Mouse (Mus musculus) forebrain, embryonic 14.5 days (tissue): ENCODE results near the gene Gpha2. TPM values are rescaled to one million over a fixed set of nuclear protein-coding genes. Genes with fewer than 3 reads are reported as not detected.

Experiments used
- ATAC-seq: fragments of 200-750 bp; cut with Nextera tagmentation; 2 replicates; pipeline ENCODE4 v1.8.0; 2017; ENCODE audit warnings: mild to moderate bottlenecking, moderate library complexity
- DNase-seq: peaks from one replicate; pipeline ENCODE4 v3.0.0-alpha.2; 2015; ENCODE audit warnings: low spot score
- H3K27ac ChIP-seq: fragments of 300-500 bp; sonication (generic); 2 replicates; pipeline ENCODE4 v1.5.1; 2014; ENCODE audit warnings: low read depth, mild to moderate bottlenecking, control low read depth, low read length, moderate library complexity
- H3K27me3 ChIP-seq: fragments of 300-500 bp; sonication (generic); replicated peaks from 2 replicates; pipeline ENCODE4 v1.6.1; 2014; ENCODE audit warnings: low read length, control low read depth, mixed read lengths; ENCODE audit not compliant: control insufficient read depth, insufficient read depth
- H3K36me3 ChIP-seq: fragments of 300-500 bp; sonication (generic); 2 replicates; pipeline ENCODE4 v1.6.1; 2014; ENCODE audit warnings: low read length, control low read depth; ENCODE audit not compliant: control insufficient read depth, insufficient read depth
- H3K4me1 ChIP-seq: fragments of 300-500 bp; sonication (generic); 2 replicates; pipeline ENCODE4 v1.6.1; 2014; ENCODE audit warnings: antibody characterized with exemption, low read length, control low read depth; ENCODE audit not compliant: control insufficient read depth, insufficient read depth
- H3K4me2 ChIP-seq: fragments of 300-500 bp; sonication (generic); 2 replicates; pipeline ENCODE4 v1.6.1; 2014; ENCODE audit warnings: mild to moderate bottlenecking, control low read depth, low read length
- H3K4me3 ChIP-seq: fragments of 300-500 bp; sonication (generic); 2 replicates; pipeline ENCODE4 v1.5.1; 2014; ENCODE audit warnings: low read depth, low read length, control low read depth
- H3K9ac ChIP-seq: fragments of 300-500 bp; sonication (generic); 2 replicates; pipeline ENCODE4 v1.6.1; 2014; ENCODE audit warnings: mild to moderate bottlenecking, low read length, control low read depth, moderate library complexity
- H3K9me3 ChIP-seq: fragments of 300-500 bp; sonication (generic); replicated peaks from 2 replicates; pipeline ENCODE4 v1.6.1; 2016; ENCODE audit warnings: low read length, control low read depth, mixed read lengths; ENCODE audit not compliant: control insufficient read depth
- WGBS: fragments of 180-500 bp; shearing (Covaris S2); extraction: QIAGEN DNeasy Blood & Tissue Kit; methylation state at CpG from one replicate; pipeline ENCODE4 v1.1.7; 2014; 5-methylcytosine and 5-hydroxymethylcytosine counted together
- polyA plus RNA-seq: library from polyadenylated mRNA; unstranded; fragments of >200 nt; fragmentation: Nextera tagmentation; extraction: Ambion mirVana; gene quantifications from 2 replicates; pipeline ENCODE4 v1.2.1, GENCODE M21; 2014

The Gpha2 gene
- polyA plus RNA-seq, 1 experiment from 2014 or later, result not detected

- no peak overlapping the region for H3K9ac ChIP-seq
- DNase-seq (no peak), ATAC-seq (no peak)
- 90% methylated on average over 14 of the region's 14 CpGs for WGBS
- H3K4me1 ChIP-seq, result no peaks in the 10 kb centered on the region
- no peaks in the 10 kb centered on the region for H3K9me3 ChIP-seq
- H3K4me2 ChIP-seq, result no peak overlapping the region
- no peak overlapping the region for H3K4me3 ChIP-seq
- H3K27me3 ChIP-seq, result no peaks in the 10 kb centered on the region
- H3K36me3 ChIP-seq, result peaks cover 55% of the 10 kb centered on the region
- H3K27ac ChIP-seq, result no peak overlapping the region
Measured at GRCm38 (mm10) chr19:6226763-6227162, 583 bp downstream of the Gpha2 start.

- DNase-seq (no peak), ATAC-seq (no peak)
- Histone ChIP-seq H3K9me3 (no peaks in the 10 kb centered on the region), H3K36me3 (peaks cover 66% of the 10 kb centered on the region), H3K4me3 (no peak overlapping the region), H3K4me2 (no peak overlapping the region), H3K27ac (no peak overlapping the region), H3K27me3 (no peaks in the 10 kb centered on the region), H3K4me1 (no peaks in the 10 kb centered on the region), H3K9ac (no peak overlapping the region)
- WGBS, result 81% methylated on average over 4 of the region's 4 CpGs
Measured at GRCm38 (mm10) chr19:6227864-6228263, 1.7 kb downstream of the Gpha2 start.

- H3K27me3 ChIP-seq, result no peaks in the 10 kb centered on the region
- H3K4me1 ChIP-seq, result peaks cover 6% of the 10 kb centered on the region; the same call in 1 of the 2 replicates
- ATAC-seq (no peak), DNase-seq (no peak)
- no peak overlapping the region for H3K4me3 ChIP-seq
- H3K9ac ChIP-seq, result no peak overlapping the region
- H3K4me2 ChIP-seq, result no peak overlapping the region
- no peak overlapping the region for H3K27ac ChIP-seq
- peaks cover 67% of the 10 kb centered on the region for H3K36me3 ChIP-seq
- 90% methylated on average over 4 of the region's 4 CpGs for WGBS
- no peaks in the 10 kb centered on the region for H3K9me3 ChIP-seq
Measured at GRCm38 (mm10) chr19:6230411-6230810, 4.2 kb downstream of the Gpha2 start.

GRCm38 (mm10) chr19:6231036-6231435 lies 4.9 kb downstream of the Gpha2 start:
- peaks cover 66% of the 10 kb centered on the region for H3K36me3 ChIP-seq
- H3K9me3 ChIP-seq, result no peaks in the 10 kb centered on the region
- DNase-seq (no peak), ATAC-seq (no peak)
- H3K4me3 ChIP-seq, result no peak overlapping the region
- 85% methylated on average over 2 of the region's 2 CpGs for WGBS
- no peak overlapping the region for H3K27ac ChIP-seq
- H3K9ac ChIP-seq, result no peak overlapping the region
- H3K4me2 ChIP-seq, result no peak overlapping the region
- H3K4me1 ChIP-seq, result peaks cover 6% of the 10 kb centered on the region; the same call in 1 of the 2 replicates
- no peaks in the 10 kb centered on the region for H3K27me3 ChIP-seq

GRCm38 (mm10) chr19:6233647-6234046 lies 7.5 kb downstream of the Gpha2 start:
- Histone ChIP-seq H3K4me3 (no peak overlapping the region), H3K9me3 (no peaks in the 10 kb centered on the region), H3K4me1 (peaks cover 9% of the 10 kb centered on the region; the same call in 1 of the 2 replicates), H3K36me3 (peaks cover 43% of the 10 kb centered on the region), H3K9ac (no peak overlapping the region), H3K27ac (no peak overlapping the region), H3K4me2 (no peak overlapping the region), H3K27me3 (no peaks in the 10 kb centered on the region)
- DNase-seq (no peak), ATAC-seq (no peak)
- WGBS, result 86% methylated on average over 16 of the region's 16 CpGs

GRCm38 (mm10) chr19:6234337-6235083 lies 8.3 kb downstream of the Gpha2 start:
- no peak for DNase-seq
- WGBS, result 66% methylated on average over 11 of the region's 11 CpGs

GRCm38 (mm10) chr19:6235084-6236052 lies 9.2 kb downstream of the Gpha2 start, which contains the start of gene Ppp2r5b:
TSS of gene Ppp2r5b (minus strand) at chr19:6235872.
- DNase-seq, result peak; percentile 97
- H3K27ac ChIP-seq, result peak within 1 kb of the TSS; percentile 93
- peak within 1 kb of the TSS; percentile 80 for H3K4me3 ChIP-seq
- peak within 1 kb of the TSS; percentile 76 for H3K4me2 ChIP-seq
- H3K36me3 ChIP-seq, result peaks cover 25% of the 10 kb centered on the region
- peak; percentile 95 for ATAC-seq
- 1% methylated on average over 45 of the region's 48 CpGs for WGBS
- H3K9ac ChIP-seq, result peak within 1 kb of the TSS; percentile 88
- H3K4me1 ChIP-seq, result peaks cover 9% of the 10 kb centered on the region; the same call in 1 of the 2 replicates
- no peaks in the 10 kb centered on the region for H3K9me3 ChIP-seq
- H3K27me3 ChIP-seq, result no peaks in the 10 kb centered on the region

More at GRCm38 (mm10) chr19:6234337-6235083, 8.3 kb downstream of the Gpha2 start:
- ATAC-seq, result no peak
- Histone ChIP-seq H3K4me2 (peak overlapping the region; percentile 76), H3K9me3 (no peaks in the 10 kb centered on the region), H3K36me3 (peaks cover 34% of the 10 kb centered on the region), H3K9ac (peak overlapping the region; percentile 88), H3K4me3 (peak overlapping the region; percentile 80), H3K27ac (no peak overlapping the region), H3K27me3 (no peaks in the 10 kb centered on the region), H3K4me1 (peaks cover 9% of the 10 kb centered on the region; the same call in 1 of the 2 replicates)

- H3K4me1 ChIP-seq, result peaks cover 9% of the 10 kb centered on the region; the same call in 1 of the 2 replicates
Measured at GRCm38 (mm10) chr19:6236053-6236441, 9.9 kb downstream of the Gpha2 start.

More at GRCm38 (mm10) chr19:6236053-6236441, 9.9 kb downstream of the Gpha2 start:
- ATAC-seq (peak; percentile 86), DNase-seq (peak; percentile 96)
- H3K36me3 ChIP-seq, result peaks cover 19% of the 10 kb centered on the region
- peak overlapping the region; percentile 76 for H3K4me2 ChIP-seq
- peak overlapping the region; percentile 93 for H3K27ac ChIP-seq
- no peaks in the 10 kb centered on the region for H3K9me3 ChIP-seq
- WGBS, result under 1% methylated on average over 9 of the region's 9 CpGs
- H3K9ac ChIP-seq, result peak overlapping the region; percentile 88
- peak overlapping the region; percentile 80 for H3K4me3 ChIP-seq
- H3K27me3 ChIP-seq, result no peaks in the 10 kb centered on the region
